Mouse (Mus musculus) ES-CJ7 (cell line): ENCODE data around the gene Ids.
"Not testable (repeated sequence)": the region's sequence is repeated elsewhere in the genome, so short reads cannot be mapped to it uniquely, and the experiment has no call there.

Experiments used
- DNase-seq: peaks from one replicate; pipeline ENCODE4 v3.0.0; 2011; ENCODE audit warnings: low read depth, low spot score

Ids gene

DNA sequence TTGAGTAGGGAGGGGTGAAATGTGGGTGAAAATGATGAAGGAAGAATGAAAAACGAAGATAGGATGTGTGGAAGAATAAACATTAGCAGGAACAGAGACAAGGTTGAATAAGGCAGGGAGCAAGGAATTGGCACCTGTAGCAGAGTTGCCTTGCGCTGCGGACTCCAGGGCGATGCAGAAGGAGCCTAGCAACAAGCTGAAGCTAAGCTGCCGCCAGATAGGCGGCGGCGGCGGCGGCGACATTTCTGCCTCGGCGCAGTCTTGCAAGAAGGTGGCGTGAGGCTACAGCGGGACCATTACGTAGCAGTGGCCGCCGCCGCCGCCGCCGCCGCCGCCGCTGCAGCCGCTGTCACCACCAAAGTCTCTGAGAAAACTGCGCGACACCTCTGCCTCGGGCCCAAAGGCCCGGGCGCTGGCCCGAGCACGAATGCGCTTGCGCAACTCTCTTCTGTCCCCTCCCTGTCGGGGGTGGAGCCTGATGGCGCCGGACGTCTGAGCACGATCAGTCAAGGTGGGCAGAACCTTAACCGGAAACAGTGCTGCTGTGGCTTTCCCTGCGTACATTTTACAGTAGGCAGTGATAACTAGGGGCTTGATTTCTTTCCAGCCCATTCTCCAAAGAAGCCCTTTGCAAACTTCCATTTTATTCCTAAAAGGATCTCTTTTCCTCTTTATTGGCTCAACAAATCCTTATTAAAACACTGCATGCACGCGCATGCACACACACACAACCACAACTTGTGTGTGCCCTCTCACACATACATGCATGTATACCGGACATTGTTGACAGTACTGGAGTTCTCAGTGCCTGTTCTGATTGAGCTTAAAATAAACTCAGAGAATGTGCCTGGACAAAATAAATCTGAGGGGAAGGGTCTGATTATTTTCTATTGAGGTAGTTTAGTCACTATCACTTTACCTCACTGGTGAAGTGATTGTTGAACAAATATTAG lies at the start of gene Ids:
Ids (minus strand) TSS at position 424 of the 953 bp plus-strand sequence.
- peak; percentile 88 for DNase-seq

DNA sequence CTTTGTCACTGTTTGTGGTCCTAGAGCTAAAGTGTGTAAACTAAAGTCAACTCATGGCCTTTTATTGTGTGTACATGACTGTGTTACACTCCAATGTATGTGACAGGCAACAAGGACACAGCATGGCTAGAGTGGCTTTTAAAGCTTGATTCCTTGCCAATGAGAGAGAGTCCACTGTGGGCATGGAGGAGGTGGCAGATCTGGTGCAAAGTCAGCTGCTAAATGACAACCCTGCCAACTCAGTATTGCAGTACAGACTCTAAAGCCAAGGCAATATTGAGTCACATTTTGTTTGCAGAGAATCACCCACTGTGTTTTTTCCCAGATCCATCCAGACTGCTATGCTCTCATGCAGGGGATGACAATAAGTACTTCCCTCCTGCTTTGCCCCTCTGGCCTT lies 27.8 kb upstream of the Ids start:
- DNase-seq, result not testable (repeated sequence)

DNA sequence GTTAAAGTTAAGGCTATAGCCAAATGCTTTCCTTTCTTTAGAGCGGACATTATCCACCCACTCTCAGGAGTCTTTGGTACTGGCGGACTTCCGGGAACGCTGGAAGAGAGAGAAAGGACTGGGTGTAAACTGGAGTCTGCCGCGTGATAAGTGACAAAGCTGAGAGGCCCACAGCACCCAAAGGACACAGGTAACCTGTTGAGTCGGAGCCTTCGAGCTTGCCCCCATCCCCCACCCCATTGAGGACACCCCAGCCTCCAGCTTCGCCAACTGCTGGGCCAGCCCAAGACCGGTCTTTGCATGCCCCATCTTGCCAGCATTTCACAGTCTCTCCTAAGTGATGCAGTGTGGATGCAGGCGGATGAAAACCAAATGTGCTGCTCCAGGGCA lies 21.1 kb upstream of the Ids start:
- no peak for DNase-seq

DNA sequence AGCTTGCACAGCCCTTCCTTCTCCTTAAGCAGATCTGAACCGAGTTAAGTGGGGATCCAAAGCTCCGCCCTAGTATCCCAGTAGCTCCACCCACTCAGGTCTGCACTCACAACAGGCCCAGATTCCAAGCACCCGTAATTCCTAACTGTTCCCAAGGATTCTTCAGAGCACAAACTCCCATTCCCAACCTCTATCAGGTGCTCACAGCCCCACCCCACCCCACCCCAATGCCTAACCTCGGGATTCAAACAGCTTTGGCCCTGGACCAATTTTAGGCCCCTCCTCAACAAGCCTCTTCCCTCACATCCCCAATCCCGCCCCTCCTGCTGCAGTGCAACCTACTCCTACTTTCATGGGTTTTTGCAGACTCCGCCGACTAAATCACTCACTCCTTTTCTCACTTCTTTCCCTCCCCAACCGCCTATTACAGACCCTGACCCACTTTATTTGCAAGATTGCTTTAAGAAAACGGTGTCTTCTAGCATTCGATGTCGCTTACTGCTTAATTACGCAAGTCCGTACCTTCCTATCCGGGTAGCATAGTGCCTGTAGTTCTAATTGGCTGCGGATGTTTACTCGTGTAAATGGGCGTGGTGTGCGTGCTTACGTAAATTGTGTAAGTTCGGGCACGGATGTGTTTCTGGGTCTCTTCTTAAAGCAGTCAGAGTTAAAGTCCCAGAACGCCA lies 20.5 kb upstream of the Ids start, which contains the start of gene 1110012L19Rik:
1110012L19Rik (plus strand) TSS at position 602 of the 686 bp plus-strand sequence.
- DNase-seq, result peak; percentile 81

GRCm38 (mm10) chrX:70384917-70385275 lies 20.0 kb upstream of the Ids start:
- DNase-seq, result no peak

- DNase-seq, result not testable (repeated sequence)
Measured at GRCm38 (mm10) chrX:70374469-70375110, 9.7 kb upstream of the Ids start.

GRCm38 (mm10) chrX:70369758-70370157 lies 4.9 kb upstream of the Ids start:
- not testable (repeated sequence) for DNase-seq

DNA sequence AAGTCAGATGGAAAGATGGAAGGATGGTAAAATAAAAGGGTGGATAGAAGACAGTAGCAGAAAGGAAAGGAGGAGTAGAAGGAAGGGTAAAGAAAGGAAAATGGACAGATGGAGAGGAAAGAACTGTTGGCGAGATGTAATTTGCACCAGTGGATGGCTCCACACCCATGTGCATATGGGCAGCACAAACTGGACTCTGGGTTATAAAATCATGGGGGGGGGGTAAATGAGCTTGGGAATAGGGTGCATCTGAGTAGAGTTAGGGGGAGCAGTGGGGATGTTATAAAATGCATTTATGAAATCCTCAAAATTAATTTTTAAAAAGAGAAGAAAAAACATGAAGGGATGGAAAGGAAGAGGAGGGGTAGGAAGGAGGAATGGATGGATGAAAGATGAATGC lies 682 bp downstream of the Ids start:
- DNase-seq, result no peak

DNA sequence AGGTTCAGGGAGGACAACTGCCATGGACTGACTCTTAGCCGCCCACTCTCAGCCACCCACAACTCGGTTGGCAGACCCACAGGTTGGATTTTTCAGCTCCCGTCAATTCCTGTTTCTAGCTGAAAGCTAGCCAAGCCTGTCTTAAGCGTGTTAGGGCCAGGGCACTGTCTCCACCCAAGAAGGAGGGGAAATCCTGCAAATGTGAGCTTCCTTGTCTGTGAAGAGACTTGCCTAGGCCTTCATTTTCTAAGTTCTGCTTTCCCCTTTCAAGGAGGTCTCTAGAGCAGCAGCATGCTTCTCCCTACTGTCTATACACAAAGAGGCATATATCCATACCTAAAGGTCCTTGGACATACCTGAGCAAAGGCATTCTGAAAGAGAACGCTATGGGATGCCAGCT lies 1.4 kb downstream of the Ids start:
- DNase-seq, result no peak

DNA sequence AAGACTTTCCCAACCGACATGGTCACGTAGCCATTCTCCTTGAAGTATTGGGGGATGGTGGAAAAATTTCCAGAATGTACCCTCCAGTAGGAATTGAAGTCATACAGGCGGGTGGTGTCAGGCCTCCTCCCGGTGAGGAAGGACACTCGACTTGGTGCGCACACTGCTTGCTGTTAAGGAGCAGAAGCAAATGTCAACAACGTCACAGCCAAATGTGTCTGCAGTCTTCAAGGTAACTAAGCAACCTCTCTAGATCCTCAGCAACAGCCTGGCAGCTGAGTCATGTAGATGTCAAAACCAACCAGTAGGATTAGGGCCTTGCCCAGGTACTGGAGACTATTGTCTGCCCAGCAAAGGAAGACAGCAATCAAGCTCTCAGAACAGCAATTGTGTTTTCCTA lies 1.9 kb downstream of the Ids start:
- DNase-seq, result no peak

DNA sequence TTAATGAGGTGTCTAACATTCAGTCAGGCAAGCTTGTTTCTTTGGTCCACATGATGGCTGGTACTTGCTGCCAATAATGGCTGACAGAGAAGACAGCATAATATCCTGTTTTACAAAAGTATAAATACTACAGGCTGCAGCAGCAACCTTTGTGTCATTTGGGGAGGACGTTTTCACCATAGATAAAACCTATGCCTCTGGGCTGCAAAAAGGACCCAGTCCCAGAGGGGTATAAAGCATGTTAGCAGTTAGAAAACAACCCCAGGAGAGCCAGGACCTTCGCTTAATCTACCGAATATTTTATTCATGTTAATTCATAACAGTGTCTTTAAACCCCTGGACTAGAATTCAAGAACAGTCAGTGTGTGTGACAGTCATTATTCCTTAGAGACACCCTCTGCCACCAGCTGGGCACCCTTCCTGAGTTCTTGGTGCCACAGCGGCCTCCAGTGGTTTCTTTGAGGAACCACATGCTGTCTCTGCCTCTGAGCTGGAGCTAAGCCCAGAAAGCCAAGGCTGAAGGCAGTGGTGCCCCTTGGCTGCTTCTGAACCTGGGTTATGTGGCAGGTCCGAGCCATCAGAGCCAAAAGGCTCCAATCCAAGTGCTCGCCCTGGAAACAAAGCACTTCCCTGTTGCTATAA lies 34.6 kb downstream of the Ids start:
- peak; percentile 45 for DNase-seq

DNA sequence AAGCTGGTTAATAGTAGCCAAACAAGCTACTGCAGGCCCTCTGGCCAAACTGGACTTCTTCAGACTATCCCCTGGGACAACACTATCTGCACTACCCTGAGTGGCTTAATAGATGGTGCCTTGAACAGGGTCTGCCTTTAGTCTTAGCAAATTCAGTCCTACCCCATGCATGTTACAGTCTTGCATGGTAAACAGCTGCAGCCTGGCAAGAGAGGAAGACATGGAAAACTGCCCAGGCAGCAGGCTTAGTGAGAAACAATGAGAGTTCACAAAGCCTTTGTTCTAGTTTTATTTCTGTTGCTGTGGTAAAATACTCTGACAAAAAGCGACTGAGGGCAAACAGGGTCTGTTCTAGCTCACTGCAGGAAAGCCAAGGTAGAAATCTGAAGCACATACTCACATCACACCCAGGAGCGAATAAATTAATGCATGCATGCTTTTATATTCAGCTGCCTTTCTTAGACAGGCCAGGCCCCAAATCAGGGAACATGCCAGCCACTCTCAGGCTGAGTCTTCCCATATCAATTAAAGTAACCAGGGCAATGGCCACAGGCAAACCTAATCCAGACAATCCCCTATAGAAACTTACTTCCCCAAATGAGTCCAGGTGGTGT lies 36.2 kb downstream of the Ids start:
- no peak for DNase-seq

DNA sequence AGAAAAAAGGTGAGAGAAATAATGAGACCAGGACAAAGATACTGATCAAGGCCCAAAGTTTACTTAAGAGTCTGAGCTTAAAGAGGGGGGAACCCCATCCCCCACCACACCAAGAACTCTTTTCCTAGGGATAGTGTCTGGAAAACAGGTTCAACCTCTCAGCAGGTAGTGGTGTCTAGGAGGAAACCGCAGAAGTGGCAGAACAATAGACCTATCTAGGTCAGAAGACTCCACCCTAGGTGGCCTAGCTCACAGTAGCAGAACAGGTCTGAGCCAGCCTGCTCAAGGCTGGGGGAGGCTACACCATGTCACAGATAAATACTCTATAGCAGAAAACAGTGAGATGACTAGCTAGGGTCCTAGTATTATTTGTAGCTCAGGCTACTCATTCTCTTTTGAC lies 37.2 kb downstream of the Ids start:
- DNase-seq, result peak; percentile 85

DNA sequence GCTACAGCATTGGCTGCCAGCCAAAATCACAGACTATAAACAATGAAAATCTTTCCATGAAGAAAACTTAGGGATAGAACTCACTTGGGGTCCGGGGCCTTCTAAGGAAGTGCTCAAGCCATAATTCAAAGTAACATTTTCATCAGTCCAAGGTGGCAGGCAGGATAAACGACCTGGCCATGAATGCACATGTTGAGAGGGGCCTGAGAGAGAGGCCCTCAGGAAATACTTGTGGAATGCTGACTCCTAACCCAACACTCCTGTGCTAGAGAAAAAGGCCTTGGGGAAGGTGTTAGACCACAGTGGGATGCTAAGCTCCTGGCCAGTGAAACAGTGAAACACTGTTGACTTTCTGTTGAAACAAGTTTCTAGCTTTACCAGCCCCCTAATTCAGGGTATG lies 45.6 kb downstream of the Ids start:
- DNase-seq, result no peak

DNA sequence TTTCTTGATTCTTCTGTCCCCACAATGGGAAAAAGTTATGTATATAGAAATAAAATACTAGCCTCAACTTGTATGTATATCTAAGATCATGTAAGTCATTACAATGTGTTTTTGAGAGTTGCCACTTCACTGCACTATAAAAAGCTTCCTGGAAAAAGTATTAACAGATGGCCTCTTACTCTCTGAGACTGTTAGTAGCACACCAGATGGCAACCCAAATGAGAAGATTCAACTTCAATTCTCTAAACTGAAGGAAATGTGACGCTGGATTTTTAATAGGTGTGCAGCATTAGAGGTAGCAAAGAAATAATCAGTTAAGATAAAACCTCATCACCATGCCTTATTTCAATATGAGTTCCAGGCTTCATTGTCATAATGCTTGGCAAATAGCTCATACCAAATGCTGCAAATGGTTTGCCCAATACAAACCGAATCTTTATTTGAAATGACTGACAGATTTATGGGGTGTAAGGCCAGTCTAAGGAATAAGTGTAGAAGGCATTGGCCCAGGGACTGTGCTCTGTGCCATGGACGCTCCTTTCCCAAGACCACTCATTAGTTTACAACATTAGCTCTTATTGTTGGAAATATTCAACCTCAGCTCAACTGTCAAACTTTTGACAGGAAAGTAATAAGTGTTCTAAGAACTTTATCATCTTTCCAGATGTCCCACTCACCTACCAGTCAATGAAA lies 49.8 kb downstream of the Ids start:
- DNase-seq, result no peak
